In genomic region chr11:105944126-105944621, GRCm38 (mm10) we compare ENCODE assay signal across 8 mouse cellular contexts. TPM values are rescaled to one million over a fixed set of nuclear protein-coding genes. Genes with fewer than 3 reads are reported as not detected.
A peak's percentile ranks its signal among the peaks of the same experiment; 100 is the strongest.
DNase-seq lines count a peak whose midpoint lies in the region; ATAC-seq and TF ChIP-seq lines count a peak whose summit lies in the region.

No protein-coding gene starts in this region.

- peak overlapping the region; percentile 88 for H3K4me2 ChIP-seq in hindbrain, embryonic 15.5 days

- intact Hi-C loops in left cerebral cortex, adult 2 months (cut with DNase I), result loop anchor here (5.0 kb wide), 1 partner anchor 78 kb away; no protein-coding TSS in a partner anchor

- DNase-seq in Patski (ENCODE audit: low read depth, low spot score), result no peak
- peak; percentile 44 for DNase-seq in cerebellum, adult 9-10 months
- peak; percentile 34 to 59 for DNase-seq in frontal cortex, postnatal 25 days (ENCODE audit: low spot score in 2 of 2)
- peak; percentile 82 to 83 for DNase-seq in left cerebral cortex, adult 2 months (ENCODE audit: extremely low spot score in 1 of 2, low spot score in 2 of 2)
- DNase-seq in lung, postnatal 36 days, result peak; percentile 90
- peak; percentile 82 to 83 for DNase-seq in right cerebral cortex, postnatal 10 days (ENCODE audit: low spot score in 2 of 2)
- DNase-seq in urinary bladder, postnatal 25 days (ENCODE audit: low spot score), result peak; percentile 67

- no peaks in the 10 kb centered on the region for H3K27me3 ChIP-seq in Patski
- H3K27me3 ChIP-seq in hindbrain, embryonic 15.5 days, result no peaks in the 10 kb centered on the region; the same call in 1 of the 2 replicates

- POLR2A ChIA-PET in Patski (lab: Charles Lee), result interaction anchor here (0.7 kb wide), 1 partner anchor 93 kb away, joined by 3 read pairs; no protein-coding TSS in a partner anchor

- H3K36me3 ChIP-seq in hindbrain, embryonic 15.5 days, result no peaks in the 10 kb centered on the region

- ATAC-seq in Patski, result peak; percentile 12
- ATAC-seq in hindbrain, embryonic 15.5 days (ENCODE audit: low FRiP score, low read depth), result peak; percentile 85

- no peak for TF ChIP-seq CTCF in Patski (IDR thresholded peaks at IDR 0.05)
- peak; percentile 39 for TF ChIP-seq CTCF in left cerebral cortex, adult 2 months (IDR thresholded peaks at IDR 0.05)

- peaks cover 20% of the 10 kb centered on the region for H3K4me1 ChIP-seq in hindbrain, embryonic 15.5 days (replicated peaks)

- CTCF ChIA-PET in Patski (lab: Charles Lee), result interaction anchor here (1.0 kb wide), 1 partner anchor 9 kb away, joined by 3 read pairs; the partner anchor contains the start of gene Cyb561

- in situ Hi-C loops in Patski (cut with MboI; ENCODE audit: low pct_unique_long_range_greater_than_20kb), result no loop called here

- H3K9ac ChIP-seq in hindbrain, embryonic 15.5 days, result peak overlapping the region; percentile 53

- H3K4me3 ChIP-seq in hindbrain, embryonic 15.5 days, result peak overlapping the region; percentile 58
- H3K4me3 ChIP-seq in left cerebral cortex, adult 2 months, result peak overlapping the region; percentile 80

- peak overlapping the region; percentile 70 for H3K27ac ChIP-seq in hindbrain, embryonic 15.5 days (replicated peaks)
- H3K27ac ChIP-seq in left cerebral cortex, adult 2 months, result peak overlapping the region; percentile 89

- no peaks in the 10 kb centered on the region for H3K9me3 ChIP-seq in hindbrain, embryonic 15.5 days

- under 1% methylated on average over 59 of the region's 59 CpGs for WGBS in hindbrain, embryonic 15.5 days

RNA-seq across cellular contexts. Expression of gene Cyb561, which starts 9.0 kb away (rescaled TPM):
- polyA plus RNA-seq in Patski (2021), result 31.6 TPM
- polyA plus RNA-seq in hindbrain, embryonic 15.5 days (2015; fragmentation: Nextera tagmentation; extraction: Ambion mirVana), result 54.9 and 58.4 TPM in 2 replicates
- total RNA-seq in left cerebral cortex, adult 2 months (2021), result 10 to 100 TPM; 87.9 to 92.8 TPM

RNA-seq across cellular contexts. Expression of gene Ace, which starts 23.6 kb away (rescaled TPM):
- polyA plus RNA-seq in Patski (2021), result 0.33 TPM
- polyA plus RNA-seq in hindbrain, embryonic 15.5 days (2015; fragmentation: Nextera tagmentation; extraction: Ambion mirVana), result 6.1 and 8.0 TPM in 2 replicates
- 10 to 100 TPM in 1 of 2 experiments, 1 to 10 TPM in 1; 9.1 to 13.0 TPM for total RNA-seq in left cerebral cortex, adult 2 months (2021)

RNA-seq across cellular contexts. Expression of gene Ace3, which starts 50.3 kb away (rescaled TPM):
- not detected for polyA plus RNA-seq in Patski (2021)
- polyA plus RNA-seq in hindbrain, embryonic 15.5 days (2015; fragmentation: Nextera tagmentation; extraction: Ambion mirVana), result not detected in 2 replicates
- total RNA-seq in left cerebral cortex, adult 2 months (2021), result not detected
